Mouse (Mus musculus) E14TG2a.4 (cell line): ENCODE results near the gene Tax1bp1.

Source experiments
- CTCF ChIP-seq: conservative IDR thresholded peaks from 2 replicates; pipeline ENCODE4 v1.5.1; 2014; ENCODE audit warnings: low read length
- NANOG ChIP-seq: IDR thresholded peaks from 2 replicates; pipeline ENCODE4 v1.6.1; 2014; ENCODE audit warnings: borderline replicate concordance, low read length, mixed read lengths
- POU5F1 ChIP-seq: IDR thresholded peaks from 2 replicates; pipeline ENCODE4 v1.6.1; 2014; ENCODE audit warnings: low read length, borderline replicate concordance

DNA sequence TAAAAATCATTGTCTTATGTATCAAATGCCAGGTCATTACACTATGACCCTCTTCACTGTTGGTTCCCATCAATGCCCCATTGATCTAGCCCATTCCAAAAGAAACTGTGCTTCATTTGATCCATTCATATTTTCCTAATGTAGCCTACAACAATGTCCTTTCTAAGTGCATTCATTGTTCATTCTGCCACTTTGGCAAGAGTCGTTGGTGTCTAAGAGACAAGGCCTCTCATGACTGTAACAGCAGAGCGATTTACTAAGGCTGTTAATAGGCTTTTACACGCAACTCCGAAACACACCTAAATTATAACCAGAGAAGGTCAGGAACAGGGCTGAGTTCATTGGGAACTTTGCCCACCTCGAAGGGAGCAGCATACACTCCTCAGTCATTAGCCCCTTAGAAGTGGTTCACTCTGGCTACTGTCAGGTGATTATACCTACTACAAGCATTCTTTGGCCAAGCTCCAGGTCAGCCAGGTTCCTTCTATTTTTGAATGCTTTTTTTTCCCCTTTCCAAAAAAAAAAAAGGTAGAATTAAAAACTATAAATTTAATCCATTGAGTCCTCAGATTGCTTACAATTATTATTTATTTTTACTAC, 26.5 kb upstream of the Tax1bp1 start:
- no peak for TF ChIP-seq CTCF
- no peak for TF ChIP-seq NANOG
- no peak for TF ChIP-seq POU5F1
